Mouse (Mus musculus) G1E-ER4 (cell line): Measurements from ENCODE around the gene Rtl3. TPM values are rescaled to one million over a fixed set of nuclear protein-coding genes. Genes with fewer than 3 reads are reported as not detected.

Source experiments
- GATA1 ChIP-seq: IDR thresholded peaks from one replicate; pipeline ENCODE4 v1.8.0; 2012; ENCODE audit warnings: low read length, inconsistent platforms
- polyA plus RNA-seq: library from polyadenylated mRNA; stranded (reverse); fragments of >175 nt; gene quantifications from 2 replicates; pipeline ENCODE4 v1.2.3, GENCODE M21; 2012

Rtl3 gene
- not detected in 2 replicates for polyA plus RNA-seq

DNA sequence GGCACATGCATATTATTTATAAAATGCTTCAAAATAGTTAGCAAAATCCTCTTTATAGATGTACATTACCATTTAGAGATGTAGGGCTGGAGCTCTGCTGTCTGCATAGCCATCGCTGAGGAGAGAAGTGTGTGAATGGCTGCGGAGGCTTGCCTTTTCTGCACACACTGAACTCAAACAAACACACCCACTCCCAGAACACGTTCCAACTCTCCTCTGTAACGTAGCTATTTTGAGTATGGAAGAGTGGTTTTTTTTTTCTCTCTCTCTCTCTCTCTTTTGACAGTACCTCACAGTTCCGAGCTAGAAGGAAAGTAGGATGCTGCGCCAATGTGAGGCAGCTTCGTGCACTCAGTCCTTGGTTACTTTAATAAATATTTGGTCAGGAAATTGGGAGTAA lies at the start of gene Rtl3:
TSS of gene Rtl3 (minus strand) at position 236 of the 400 bp plus-strand sequence.
- no peak for TF ChIP-seq GATA1

- no peak for TF ChIP-seq GATA1
These were observed 31.9 kb upstream of the Rtl3 start for GRCm38 (mm10) chrX:106872315-106872714.

DNA sequence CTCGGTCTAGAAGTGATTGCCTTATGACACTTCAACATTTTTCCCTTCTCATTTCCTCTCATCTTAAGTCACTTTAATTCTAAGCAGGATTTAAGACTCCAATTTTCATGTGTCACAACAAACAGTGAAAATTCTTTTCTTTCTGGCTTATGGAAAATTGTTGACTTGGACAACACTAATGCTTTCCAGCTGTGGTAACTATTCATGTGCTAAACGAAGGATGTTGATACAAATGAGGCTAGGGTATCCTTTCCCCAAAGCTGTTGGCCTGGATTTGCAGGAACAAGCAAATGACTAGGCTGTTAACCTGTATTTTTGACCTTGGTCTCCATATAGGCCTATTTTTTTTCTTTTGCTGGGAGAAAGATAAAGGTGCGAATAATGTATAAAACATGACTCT lies 31.4 kb upstream of the Rtl3 start:
- TF ChIP-seq GATA1: no peak

- TF ChIP-seq GATA1: no peak
These were observed 31.0 kb upstream of the Rtl3 start for GRCm38 (mm10) chrX:106871426-106871825.

DNA sequence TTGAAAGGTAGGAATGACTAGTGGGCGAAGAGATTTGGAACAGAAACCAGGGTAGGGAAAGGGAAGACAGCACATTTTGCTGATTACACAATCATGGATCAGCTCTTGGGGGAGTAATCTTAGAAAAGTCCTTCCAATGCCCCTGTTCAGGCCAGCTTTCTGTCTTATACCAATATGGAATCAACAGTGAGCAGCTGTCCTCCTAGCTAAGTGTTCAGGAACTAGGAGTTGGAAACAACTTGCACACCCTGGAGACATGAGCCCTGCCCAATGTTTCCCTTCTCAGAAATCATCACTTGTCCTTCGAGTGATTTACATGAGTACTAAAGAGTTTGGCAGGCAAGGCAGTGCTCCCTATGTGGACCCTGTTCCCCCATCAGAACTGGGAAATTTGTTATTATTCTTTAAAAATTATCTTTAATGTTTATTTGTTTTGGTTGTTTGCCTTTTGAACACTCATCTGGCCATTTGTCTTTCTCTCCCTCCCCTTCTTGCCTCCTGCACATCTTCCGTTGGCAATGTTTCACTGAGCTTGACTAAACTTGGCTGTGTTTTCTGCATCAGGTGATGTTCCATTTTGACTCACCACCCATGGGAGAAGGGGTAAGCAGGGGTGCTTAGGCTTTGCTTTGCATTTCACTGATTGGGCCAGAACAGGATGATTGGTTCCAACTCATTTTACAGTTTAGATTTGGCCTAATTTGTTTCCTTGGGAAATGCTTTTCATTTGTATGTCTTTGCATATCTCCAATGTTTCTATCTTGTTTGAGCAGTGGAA lies 13.3 kb upstream of the Rtl3 start:
- TF ChIP-seq GATA1: no peak

DNA sequence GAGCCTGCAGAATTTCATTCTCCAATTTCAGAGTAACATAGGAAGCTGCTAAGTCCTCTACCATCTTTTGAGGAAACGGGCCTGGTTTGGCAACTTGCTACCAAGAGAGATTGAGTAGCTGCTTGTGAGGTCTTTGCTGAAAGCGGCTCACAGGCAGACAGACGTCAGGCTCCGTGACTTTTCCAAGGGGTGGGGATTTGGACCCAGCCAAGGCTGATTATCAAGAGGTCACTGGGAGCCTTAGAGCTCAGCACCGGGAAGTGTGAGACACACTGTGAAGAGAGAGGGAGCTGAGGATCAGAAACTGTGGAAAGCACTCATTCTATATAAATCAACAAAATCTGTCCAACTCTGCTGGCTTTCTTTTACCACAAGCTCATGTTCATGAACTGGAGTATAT lies 853 bp downstream of the Rtl3 start:
- no peak for TF ChIP-seq GATA1

DNA sequence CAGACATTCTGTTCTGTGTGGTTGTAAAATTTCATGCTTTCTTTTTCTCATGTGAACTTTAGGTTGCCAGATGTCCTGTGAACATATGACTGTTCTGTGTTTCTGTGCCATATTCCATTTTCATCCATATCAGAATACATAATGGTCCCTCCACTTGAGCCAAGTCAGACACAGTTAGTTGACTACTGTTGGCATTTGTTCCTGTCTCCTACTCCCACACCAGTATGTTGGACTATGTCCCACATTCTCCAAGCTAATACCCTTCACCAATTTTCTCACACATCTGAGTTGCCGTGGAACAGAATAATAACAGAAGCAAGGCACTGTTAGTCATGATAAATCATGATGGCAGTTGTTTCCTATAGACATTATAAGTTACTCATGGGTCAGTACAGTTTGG lies 9.9 kb downstream of the Rtl3 start:
- no peak for TF ChIP-seq GATA1

DNA sequence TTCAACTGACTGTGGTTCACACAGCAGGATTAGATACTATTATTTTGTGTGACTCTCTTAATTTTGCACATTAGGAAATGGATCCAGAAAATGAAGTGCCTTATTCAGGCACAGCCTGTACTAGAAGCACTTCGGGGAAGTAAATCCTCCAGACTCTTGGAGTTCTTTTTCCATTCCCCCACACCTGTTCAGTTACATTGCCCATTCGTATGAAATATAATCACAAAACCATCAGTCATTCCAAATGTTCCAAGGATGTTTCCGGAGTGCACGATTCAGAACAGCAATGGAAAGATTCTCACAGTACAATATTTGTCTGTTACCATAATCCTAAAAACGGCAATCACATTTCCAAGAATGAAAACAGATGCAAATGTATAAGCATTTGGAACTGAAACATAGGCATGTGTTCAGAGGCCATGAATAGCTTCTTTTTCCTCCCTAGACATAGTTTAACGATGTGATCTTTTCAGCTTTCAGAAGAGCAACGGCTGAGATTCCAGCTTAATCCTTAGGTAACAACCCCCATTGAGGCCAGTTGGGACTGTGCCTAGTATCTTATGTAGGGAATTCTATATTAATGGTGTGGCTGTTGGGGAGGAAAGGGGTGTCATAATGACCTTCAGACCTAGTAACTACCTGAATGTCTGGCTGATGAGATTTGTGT lies 30.8 kb downstream of the Rtl3 start:
- no peak for TF ChIP-seq GATA1

GRCm38 (mm10) chrX:106804387-106804786 lies 36.1 kb downstream of the Rtl3 start:
- TF ChIP-seq GATA1: no peak

GRCm38 (mm10) chrX:106794686-106795085 lies 45.8 kb downstream of the Rtl3 start:
- no peak for TF ChIP-seq GATA1

Other genes with a start within 250 kb of the Rtl3 start
- gene Cysltr1, start 237.0 kb downstream of the Rtl3 start, polyA plus RNA-seq: not detected in 2 replicates
- gene Lpar4, start 80.0 kb upstream of the Rtl3 start, polyA plus RNA-seq: 0.01 TPM in 1 of 2 replicates, not detected in the other
- not detected in 2 replicates for gene P2ry10, start 247.8 kb upstream of the Rtl3 start, polyA plus RNA-seq